Mouse (Mus musculus) hindbrain, embryonic 11.5 days (tissue): ENCODE results near the gene Ifitm10. TPM values are rescaled to one million over a fixed set of nuclear protein-coding genes. Genes with fewer than 3 reads are reported as not detected.
"Not testable (repeated sequence)": the region's sequence is repeated elsewhere in the genome, so short reads cannot be mapped to it uniquely, and the experiment has no call there.

ENCODE experiments used
- ATAC-seq: fragments of 200-750 bp; cut with Nextera tagmentation; 2 replicates; pipeline ENCODE4 v1.8.0; 2017; ENCODE audit warnings: mild to moderate bottlenecking, moderate TSS enrichment, moderate library complexity; ENCODE audit not compliant: low FRiP score
- DNase-seq: peaks from one replicate; pipeline ENCODE4 v3.0.0-alpha.2; 2015; ENCODE audit warnings: low spot score
- H3K27ac ChIP-seq: fragments of 300-500 bp; sonication (generic); 2 replicates; pipeline ENCODE4 v1.5.1; 2014; ENCODE audit warnings: mild to moderate bottlenecking, low read depth, low read length
- H3K27me3 ChIP-seq: fragments of 300-500 bp; sonication (generic); 2 replicates; pipeline ENCODE4 v1.6.1; 2014; ENCODE audit warnings: mild to moderate bottlenecking, low read length, moderate library complexity, mixed read lengths; ENCODE audit not compliant: control insufficient read depth, insufficient read depth
- H3K36me3 ChIP-seq: fragments of 300-500 bp; sonication (generic); 2 replicates; pipeline ENCODE4 v1.6.1; 2014; ENCODE audit warnings: mild to moderate bottlenecking, low read length, moderate library complexity, mixed read lengths; ENCODE audit not compliant: control insufficient read depth, insufficient read depth
- H3K4me1 ChIP-seq: fragments of 300-500 bp; sonication (generic); replicated peaks from 2 replicates; pipeline ENCODE4 v1.6.1; 2014; ENCODE audit warnings: low read length, mixed read lengths; ENCODE audit not compliant: control insufficient read depth, insufficient read depth
- H3K4me2 ChIP-seq: fragments of 300-500 bp; sonication (generic); replicated peaks from 2 replicates; pipeline ENCODE4 v1.6.1; 2014; ENCODE audit warnings: mild to moderate bottlenecking, low read depth, low read length
- H3K4me3 ChIP-seq: fragments of 300-500 bp; sonication (generic); 2 replicates; pipeline ENCODE4 v1.5.1; 2014; ENCODE audit warnings: low read depth, low read length
- H3K9ac ChIP-seq: fragments of 300-500 bp; sonication (generic); 2 replicates; pipeline ENCODE4 v1.6.1; 2014; ENCODE audit warnings: low read depth, low read length
- H3K9me3 ChIP-seq: fragments of 300-500 bp; sonication (generic); 2 replicates; pipeline ENCODE4 v1.6.1; 2016; ENCODE audit warnings: low read length; ENCODE audit not compliant: control insufficient read depth
- WGBS: fragments of 180-500 bp; shearing (Covaris S2); extraction: QIAGEN DNeasy Blood & Tissue Kit; methylation state at CpG from one replicate; pipeline ENCODE4 v1.1.7; 2014; 5-methylcytosine and 5-hydroxymethylcytosine counted together
- polyA plus RNA-seq: library from polyadenylated mRNA; unstranded; fragments of >200 nt; fragmentation: Nextera tagmentation; extraction: Ambion mirVana; gene quantifications from 2 replicates; pipeline ENCODE4 v1.2.1, GENCODE M21; 2014

Gene Ifitm10
- polyA plus RNA-seq, 1 experiment from 2014 or later, result 0.39 TPM

- Histone ChIP-seq H3K9ac (no peak overlapping the region), H3K27me3 (no peaks in the 10 kb centered on the region), H3K27ac (no peak overlapping the region), H3K36me3 (no peaks in the 10 kb centered on the region), H3K4me1 (no peaks in the 10 kb centered on the region; the same call in 1 of the 2 replicates), H3K9me3 (no peaks in the 10 kb centered on the region), H3K4me2 (no peak overlapping the region), H3K4me3 (no peak overlapping the region)
- DNase-seq (no peak), ATAC-seq (no peak)
- WGBS, result 73% methylated on average over 4 of the region's 4 CpGs
These were observed 26.0 kb downstream of the Ifitm10 start for GRCm38 (mm10) chr7:142347542-142347941.

- H3K27ac ChIP-seq, result no peak overlapping the region
- no peaks in the 10 kb centered on the region for H3K4me1 ChIP-seq
- H3K4me2 ChIP-seq, result no peak overlapping the region
- no peak overlapping the region for H3K4me3 ChIP-seq
- no peak overlapping the region for H3K9ac ChIP-seq
- no peaks in the 10 kb centered on the region for H3K36me3 ChIP-seq
- WGBS, result 76% methylated on average over 3 of the region's 3 CpGs
- DNase-seq (no peak), ATAC-seq (no peak)
- no peaks in the 10 kb centered on the region for H3K27me3 ChIP-seq
- no peaks in the 10 kb centered on the region for H3K9me3 ChIP-seq
These were observed 31.3 kb downstream of the Ifitm10 start for GRCm38 (mm10) chr7:142342247-142342640.

- 82% methylated on average over 10 of the region's 10 CpGs for WGBS
- H3K9ac ChIP-seq, result no peak overlapping the region
These were observed 31.8 kb downstream of the Ifitm10 start for GRCm38 (mm10) chr7:142341564-142342246.

GRCm38 (mm10) chr7:142340269-142340970 lies 33.1 kb downstream of the Ifitm10 start:
- no peaks in the 10 kb centered on the region for H3K9me3 ChIP-seq
- H3K36me3 ChIP-seq, result no peaks in the 10 kb centered on the region
- no peak overlapping the region for H3K9ac ChIP-seq
- H3K27me3 ChIP-seq, result no peaks in the 10 kb centered on the region
- no peak overlapping the region for H3K4me3 ChIP-seq
- no peak overlapping the region for H3K27ac ChIP-seq
- no peak for ATAC-seq
- no peaks in the 10 kb centered on the region for H3K4me1 ChIP-seq
- no peak overlapping the region for H3K4me2 ChIP-seq
- 59% methylated on average over 10 of the region's 10 CpGs for WGBS
- no peak for DNase-seq

More at GRCm38 (mm10) chr7:142341564-142342246, 31.8 kb downstream of the Ifitm10 start:
- H3K4me2 ChIP-seq, result no peak overlapping the region
- DNase-seq (no peak), ATAC-seq (no peak)
- no peaks in the 10 kb centered on the region for H3K36me3 ChIP-seq
- no peaks in the 10 kb centered on the region for H3K27me3 ChIP-seq
- no peaks in the 10 kb centered on the region for H3K4me1 ChIP-seq
- H3K4me3 ChIP-seq, result no peak overlapping the region
- H3K9me3 ChIP-seq, result no peaks in the 10 kb centered on the region
- H3K27ac ChIP-seq, result no peak overlapping the region

- no peak overlapping the region for H3K4me3 ChIP-seq
- ATAC-seq, result no peak
- no peaks in the 10 kb centered on the region for H3K36me3 ChIP-seq
- no peaks in the 10 kb centered on the region for H3K27me3 ChIP-seq
- no peak overlapping the region for H3K4me2 ChIP-seq
- H3K9me3 ChIP-seq, result no peaks in the 10 kb centered on the region
- no peak overlapping the region for H3K9ac ChIP-seq
- H3K27ac ChIP-seq, result no peak overlapping the region
- no peak for DNase-seq
- no peaks in the 10 kb centered on the region for H3K4me1 ChIP-seq
- 82% methylated on average over 8 of the region's 8 CpGs for WGBS
These were observed 38.4 kb downstream of the Ifitm10 start for GRCm38 (mm10) chr7:142335151-142335550.

GRCm38 (mm10) chr7:142334246-142334645 lies 39.3 kb downstream of the Ifitm10 start:
- H3K4me2 ChIP-seq, result no peak overlapping the region
- no peak overlapping the region for H3K27ac ChIP-seq
- DNase-seq, result peak; percentile 98
- H3K27me3 ChIP-seq, result no peaks in the 10 kb centered on the region
- no peak overlapping the region for H3K4me3 ChIP-seq
- no peak overlapping the region for H3K9ac ChIP-seq
- no peaks in the 10 kb centered on the region for H3K4me1 ChIP-seq
- peak; percentile 75 for ATAC-seq
- H3K9me3 ChIP-seq, result no peaks in the 10 kb centered on the region
- 3% methylated on average over 3 of the region's 3 CpGs for WGBS
- no peaks in the 10 kb centered on the region for H3K36me3 ChIP-seq

- not testable (repeated sequence) for H3K27ac ChIP-seq, H3K4me1 ChIP-seq, H3K4me2 ChIP-seq, DNase-seq, H3K4me3 ChIP-seq, H3K36me3 ChIP-seq, H3K9ac ChIP-seq, ATAC-seq, H3K9me3 ChIP-seq, H3K27me3 ChIP-seq
- 79% methylated on average over 2 of the region's 9 CpGs for WGBS
These were observed 40.8 kb downstream of the Ifitm10 start for GRCm38 (mm10) chr7:142332741-142333140.

GRCm38 (mm10) chr7:142331281-142331680 lies 42.3 kb downstream of the Ifitm10 start:
- no peak for DNase-seq
- WGBS, result 80% methylated on average over 4 of the region's 4 CpGs
- Histone ChIP-seq H3K4me1 (no peaks in the 10 kb centered on the region), H3K4me3 (no peak overlapping the region), H3K9ac (no peak overlapping the region), H3K36me3 (no peaks in the 10 kb centered on the region), H3K9me3 (no peaks in the 10 kb centered on the region), H3K4me2 (no peak overlapping the region), H3K27ac (no peak overlapping the region), H3K27me3 (no peaks in the 10 kb centered on the region)
- ATAC-seq, result no peak

- 61% methylated on average over 9 of the region's 9 CpGs for WGBS
- Histone ChIP-seq H3K9ac (no peak overlapping the region), H3K27me3 (no peaks in the 10 kb centered on the region), H3K9me3 (no peaks in the 10 kb centered on the region), H3K27ac (no peak overlapping the region), H3K36me3 (no peaks in the 10 kb centered on the region), H3K4me3 (no peak overlapping the region), H3K4me2 (no peak overlapping the region), H3K4me1 (no peaks in the 10 kb centered on the region)
- DNase-seq (no peak), ATAC-seq (no peak)
These were observed 43.3 kb downstream of the Ifitm10 start for GRCm38 (mm10) chr7:142330271-142330724.
